Mouse (Mus musculus): ENCODE measurements around the gene Scn3b.

The Scn3b gene

DNA sequence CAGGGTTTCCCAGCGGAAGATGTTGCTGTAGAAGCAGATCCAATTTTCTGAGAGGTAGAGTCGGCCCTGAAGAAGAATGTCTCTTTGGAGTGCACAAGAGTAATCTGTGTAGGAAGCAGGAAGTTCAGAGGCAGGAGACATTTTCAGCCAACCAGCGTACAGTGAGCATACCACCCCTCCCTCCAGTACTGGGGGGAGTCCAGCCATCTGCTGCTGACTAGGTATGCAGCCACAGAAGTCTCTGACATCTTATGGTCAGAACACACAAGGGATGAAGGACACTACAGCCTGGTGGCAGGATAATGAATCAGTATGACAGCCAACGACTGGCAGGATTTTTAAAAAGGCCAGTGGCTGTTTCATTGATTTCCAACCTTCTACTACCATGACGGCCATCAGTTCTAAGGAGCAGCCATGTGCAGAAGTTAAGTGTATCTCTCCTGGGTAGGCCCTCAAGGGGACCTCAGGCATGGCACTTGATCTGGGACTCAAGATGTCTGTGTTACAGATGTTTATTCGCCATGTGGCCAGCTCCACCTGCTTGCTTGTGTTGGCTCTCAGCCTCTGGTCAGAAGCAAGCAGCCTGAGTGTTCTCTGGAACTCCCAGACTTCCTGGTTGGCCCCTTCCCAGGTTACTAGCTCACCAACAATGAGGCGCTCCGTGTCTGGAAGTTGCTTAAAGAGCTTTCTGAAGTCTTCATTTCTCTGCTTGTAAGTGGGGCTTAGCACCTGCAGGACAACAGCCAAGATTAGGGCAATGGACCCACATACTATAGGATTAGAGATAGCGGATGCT, 48.0 kb downstream of the Scn3b start:
- no peak for DNase-seq (ENCODE audit: low spot score in 2 of 2)

DNA sequence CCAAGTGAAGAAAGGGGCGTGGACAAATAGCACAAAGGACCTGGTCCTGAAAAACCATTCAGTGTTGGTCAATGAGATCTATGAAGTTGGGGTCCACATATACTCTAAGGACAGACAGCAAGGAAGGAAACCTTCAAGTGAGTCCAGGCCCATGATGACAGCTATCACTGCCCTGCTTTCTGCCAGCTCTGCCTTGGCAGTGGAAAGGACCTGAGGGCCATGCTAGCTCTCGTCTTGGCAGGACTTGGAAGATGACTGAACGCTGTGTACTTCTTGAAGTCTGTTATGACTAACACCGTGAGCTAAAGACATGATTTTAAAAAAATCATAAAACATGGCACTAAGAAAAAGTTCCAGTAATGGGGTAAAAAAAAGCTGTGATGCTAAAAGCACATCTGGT, 48.7 kb downstream of the Scn3b start:
- no peak for DNase-seq (ENCODE audit: low spot score in 2 of 2)

DNA sequence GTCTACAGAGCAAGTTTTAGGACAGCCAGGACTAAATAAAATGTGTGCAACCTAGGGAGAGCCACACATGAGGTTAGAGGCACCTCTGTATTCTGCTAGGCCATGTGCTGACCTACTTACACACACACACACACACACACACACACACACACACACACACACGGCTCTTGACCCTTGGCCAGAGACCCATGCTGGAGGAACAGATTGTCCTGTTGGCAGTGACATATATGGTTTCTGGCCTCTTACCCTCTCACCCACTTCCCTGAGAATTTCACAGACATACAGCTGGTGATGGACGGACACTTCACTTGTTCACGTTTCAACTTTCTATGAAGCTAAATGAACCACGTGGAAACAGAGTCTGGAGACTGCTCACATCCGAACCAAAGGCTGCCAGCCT, 49.8 kb downstream of the Scn3b start:
- no peak for DNase-seq (ENCODE audit: low spot score in 2 of 2)

DNA sequence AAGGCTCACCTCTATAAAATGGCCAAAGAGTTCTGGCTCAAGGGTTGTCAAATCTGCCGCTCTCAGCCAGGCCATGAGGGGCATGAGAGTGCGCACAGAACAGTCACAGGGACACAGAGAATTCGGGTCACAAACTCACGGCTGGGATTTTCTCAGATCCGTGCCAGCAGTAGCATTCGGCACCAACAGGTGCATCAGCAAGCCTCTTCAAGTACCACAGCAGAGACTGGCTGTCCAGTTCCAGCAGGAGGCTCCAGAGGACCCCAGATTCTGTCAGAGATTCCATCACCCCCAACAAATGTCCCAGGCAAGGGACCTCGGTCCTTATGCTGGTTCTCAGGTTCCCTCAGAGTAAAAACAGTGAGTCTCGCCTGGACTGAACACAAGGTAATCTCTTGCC, 51.4 kb downstream of the Scn3b start:
- DNase-seq (ENCODE audit: low spot score in 2 of 2) = no peak

DNA sequence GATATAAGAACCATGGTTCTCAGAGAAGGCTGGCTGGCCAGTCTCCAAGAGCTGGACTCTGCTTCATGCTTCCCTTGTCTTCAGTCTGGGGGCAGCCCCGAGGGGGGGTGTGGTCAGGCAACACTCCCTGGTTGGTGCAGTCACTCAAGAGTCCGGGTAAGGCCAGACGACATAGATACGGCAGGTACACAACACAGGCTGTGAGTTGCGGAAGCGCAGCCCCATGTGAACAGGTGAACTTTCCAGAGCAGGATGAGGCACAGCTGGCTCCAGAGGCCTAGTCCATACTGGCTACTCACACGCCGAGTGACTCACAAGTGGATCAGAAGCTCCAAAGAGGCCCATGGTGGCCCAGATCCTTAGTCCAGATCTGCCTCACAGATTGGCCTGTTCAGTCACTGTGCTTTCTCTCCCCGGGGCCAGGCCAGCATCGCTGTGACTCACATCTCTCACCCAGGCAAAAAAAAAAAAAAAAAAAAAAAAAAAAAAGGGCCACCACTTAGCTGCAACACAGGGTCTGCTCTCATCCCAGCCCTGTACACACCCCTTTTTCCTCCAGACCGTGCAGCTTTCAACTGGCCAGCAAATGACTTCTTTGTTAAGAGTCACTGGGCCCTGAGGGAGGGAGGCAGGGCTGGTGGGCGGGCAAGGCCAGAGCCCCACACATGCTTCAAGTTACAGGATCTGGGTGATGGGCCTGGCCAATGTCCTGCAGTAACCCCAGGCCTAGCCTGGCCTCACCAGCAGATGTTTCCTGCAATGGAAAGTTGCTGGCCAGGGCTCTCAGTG, 52.1 kb downstream of the Scn3b start:
- no peak for DNase-seq (ENCODE audit: low spot score in 2 of 2)

DNA sequence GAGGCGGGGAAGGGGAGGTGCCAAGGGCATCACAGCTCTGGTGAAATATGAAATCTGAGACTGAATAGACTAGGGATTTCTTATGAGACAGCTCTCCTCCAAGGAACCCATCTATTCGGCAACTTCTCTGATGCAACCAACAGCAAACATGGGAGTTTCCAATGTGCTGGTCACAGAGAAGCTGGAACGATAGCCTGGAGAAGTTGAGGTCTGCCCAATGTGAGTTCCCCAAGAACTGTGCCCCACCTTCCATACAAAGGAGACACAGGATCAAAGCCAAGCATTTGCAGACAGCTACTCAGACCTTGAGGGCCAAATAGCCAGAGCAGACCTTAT, 52.6 kb downstream of the Scn3b start:
- no peak for DNase-seq (ENCODE audit: low spot score in 2 of 2)

DNA sequence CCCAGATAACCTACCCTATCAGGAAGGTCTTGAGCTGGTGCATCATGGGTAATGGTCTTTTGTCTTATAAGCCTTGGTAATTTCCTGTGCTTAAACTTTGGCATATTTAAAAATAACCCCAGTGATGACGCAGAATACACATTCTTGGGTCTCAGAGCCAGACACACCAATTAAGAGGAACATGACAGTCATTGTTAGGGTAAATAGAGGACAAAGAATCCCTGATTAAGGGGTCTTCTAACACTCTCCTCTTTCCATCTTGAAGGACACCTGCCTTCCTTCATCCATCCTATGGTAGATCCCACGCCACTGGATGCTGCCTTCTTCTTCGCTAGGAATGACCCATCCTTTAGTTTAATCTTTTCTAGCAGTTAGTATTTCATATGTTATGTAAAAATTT, 53.4 kb downstream of the Scn3b start:
- DNase-seq (ENCODE audit: low spot score in 2 of 2) = no peak

DNA sequence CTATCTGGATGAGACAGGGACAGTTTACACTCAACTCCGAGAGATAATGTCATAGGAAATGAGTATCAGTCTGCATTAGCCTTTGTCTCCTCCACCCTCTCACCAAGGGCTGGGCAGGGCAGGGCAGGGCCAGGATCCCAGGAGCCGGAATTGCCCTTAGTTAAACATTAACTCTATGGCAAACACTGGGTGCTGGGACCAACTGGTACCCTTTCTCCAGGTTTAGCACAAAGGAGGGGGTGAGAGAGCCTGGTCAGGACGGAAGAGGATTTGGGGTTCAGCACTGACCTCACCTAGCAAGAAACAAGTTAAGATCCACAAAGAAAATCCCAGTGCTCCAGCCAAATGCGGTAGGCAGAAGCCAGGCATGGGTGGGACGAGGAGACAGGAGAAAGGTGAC, 54.2 kb downstream of the Scn3b start:
- DNase-seq (ENCODE audit: low spot score in 2 of 2) = no peak

DNA sequence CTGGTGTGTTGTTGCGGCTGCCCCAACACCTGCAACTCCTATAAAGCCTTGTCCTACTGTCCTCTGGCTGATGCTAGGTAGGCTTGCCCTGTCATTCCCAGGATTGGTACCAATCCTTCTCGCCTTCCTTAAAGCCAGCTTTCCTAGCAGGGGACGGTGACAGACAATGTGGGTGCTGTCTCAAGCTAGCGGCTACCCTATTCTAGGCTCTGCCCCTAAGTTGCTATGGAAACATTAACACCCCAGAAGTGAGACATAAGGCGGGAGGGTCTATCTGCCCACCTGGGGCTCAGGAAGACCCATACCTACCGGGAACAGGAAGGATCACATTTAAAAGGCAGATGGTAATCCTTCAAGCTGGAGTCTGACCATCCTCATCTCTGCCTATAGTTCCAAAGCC, 54.8 kb downstream of the Scn3b start:
- no peak for DNase-seq (ENCODE audit: low spot score in 2 of 2)

DNA sequence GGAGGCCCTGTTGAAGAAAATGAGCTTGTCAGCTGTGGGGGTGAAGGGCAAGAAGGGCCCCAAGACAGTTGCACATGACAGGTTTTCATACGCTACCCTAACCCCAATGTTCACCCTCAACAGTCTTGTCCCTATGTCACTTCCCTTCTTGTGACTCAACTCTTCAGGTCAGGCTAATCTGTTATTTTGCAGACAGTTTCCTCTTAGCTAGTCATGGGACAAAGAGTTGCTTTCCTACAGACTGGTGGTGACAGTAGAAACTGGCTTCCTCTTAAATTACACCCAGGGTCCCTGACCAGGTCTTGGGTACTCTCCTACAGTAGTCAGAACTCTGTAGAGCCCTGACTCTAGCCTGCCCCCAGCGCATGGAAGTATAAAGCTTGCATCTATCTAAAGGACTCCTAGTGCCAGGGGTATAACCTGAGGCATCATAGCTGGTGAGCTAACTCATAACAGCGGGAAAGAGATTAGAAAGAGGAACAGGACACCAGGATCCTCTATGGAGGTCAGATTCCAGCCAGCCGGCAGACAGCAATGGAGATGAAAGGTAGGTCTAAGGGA, 55.3 kb downstream of the Scn3b start:
- DNase-seq (ENCODE audit: low spot score in 2 of 2) = no peak

DNA sequence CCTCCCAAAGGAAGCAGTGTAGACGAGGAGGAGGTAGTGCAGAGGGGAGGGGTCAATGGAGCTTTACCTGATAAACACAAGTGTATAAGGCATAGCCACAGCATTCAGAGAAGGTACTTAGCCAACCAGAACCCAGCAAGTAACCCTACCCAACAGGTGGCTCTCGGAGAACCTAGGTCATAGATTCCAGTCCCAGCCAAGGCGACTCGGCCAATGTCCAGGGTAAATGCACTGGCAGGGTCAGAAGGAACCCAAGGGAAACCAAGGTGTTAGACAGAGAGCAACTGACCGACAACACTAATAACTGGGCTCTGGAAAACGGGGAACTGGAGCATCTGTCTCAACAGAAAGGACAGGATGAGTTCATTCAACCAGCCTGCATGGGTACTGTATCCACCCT, 55.8 kb downstream of the Scn3b start:
- no peak for DNase-seq (ENCODE audit: low spot score in 2 of 2)

DNA sequence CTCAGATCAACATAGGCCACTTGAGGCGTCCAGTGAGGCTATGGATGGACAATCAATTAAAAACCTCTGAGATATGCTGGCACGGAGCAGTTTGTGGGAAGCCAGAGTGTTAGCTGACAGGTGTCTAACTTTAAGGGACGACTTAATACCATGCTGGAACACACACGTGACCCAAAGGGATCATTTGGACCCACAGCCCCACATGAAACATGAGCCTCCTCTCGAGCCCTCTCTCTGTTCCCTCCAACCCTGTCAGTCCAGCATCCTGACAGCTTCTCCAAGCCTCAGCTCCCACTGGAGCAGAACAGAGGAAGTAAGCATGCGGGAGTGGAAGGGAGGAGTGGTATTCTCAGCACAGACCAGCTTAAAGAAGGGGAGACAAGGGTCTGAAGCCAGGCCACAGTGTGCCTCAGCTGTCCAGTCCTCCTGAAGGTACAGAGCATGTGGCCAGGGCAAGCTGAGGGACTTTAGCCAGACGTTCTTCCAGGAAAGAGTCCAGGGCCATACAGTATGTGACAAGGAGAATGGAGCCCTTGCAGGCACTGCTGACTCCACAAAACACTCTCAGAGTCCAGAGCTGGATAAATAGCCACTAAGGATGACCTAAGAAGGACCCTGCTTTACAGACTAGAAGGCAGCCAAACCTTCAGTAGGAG, 57.4 kb downstream of the Scn3b start:
- no peak for DNase-seq (ENCODE audit: low spot score in 2 of 2)

DNA sequence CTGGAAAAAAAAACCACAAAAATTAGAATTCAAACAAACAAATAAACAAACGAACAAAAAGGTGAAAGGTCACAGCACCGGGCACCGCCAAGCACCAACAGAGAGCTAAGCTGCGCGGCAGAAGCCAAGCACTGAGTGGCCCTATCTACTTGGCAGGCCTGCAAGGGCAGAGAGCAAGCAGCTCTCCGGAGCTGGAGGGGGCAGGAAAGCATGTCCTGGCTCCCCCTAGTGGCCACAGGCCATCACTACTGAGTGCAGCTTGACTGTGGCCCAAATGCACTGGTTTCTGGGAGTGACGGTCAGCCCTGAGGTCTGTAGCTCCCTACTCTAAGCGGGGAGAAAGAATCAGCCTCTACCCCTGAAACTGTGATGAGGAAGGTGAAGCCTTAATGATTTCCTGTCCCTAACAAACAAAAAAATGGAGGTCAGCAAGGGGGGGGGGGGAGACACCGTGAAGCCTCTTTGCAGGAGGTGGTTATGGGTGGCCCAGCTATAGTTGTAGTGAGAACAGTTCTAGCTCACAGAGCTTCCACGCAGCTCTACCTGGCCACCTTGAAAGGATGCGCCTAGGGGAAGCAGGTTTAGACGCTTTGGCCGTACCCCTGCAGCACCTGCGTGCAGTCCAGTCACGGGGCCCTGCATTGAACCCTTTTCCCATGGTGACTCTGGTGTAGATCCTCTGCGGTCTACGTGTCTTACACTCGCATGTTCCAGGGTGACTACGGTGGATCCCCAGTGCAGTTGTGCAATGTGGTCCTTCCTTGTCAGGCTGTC, 61.8 kb downstream of the Scn3b start:
- DNase-seq (ENCODE audit: low spot score in 2 of 2) = peak; percentile 81

DNA sequence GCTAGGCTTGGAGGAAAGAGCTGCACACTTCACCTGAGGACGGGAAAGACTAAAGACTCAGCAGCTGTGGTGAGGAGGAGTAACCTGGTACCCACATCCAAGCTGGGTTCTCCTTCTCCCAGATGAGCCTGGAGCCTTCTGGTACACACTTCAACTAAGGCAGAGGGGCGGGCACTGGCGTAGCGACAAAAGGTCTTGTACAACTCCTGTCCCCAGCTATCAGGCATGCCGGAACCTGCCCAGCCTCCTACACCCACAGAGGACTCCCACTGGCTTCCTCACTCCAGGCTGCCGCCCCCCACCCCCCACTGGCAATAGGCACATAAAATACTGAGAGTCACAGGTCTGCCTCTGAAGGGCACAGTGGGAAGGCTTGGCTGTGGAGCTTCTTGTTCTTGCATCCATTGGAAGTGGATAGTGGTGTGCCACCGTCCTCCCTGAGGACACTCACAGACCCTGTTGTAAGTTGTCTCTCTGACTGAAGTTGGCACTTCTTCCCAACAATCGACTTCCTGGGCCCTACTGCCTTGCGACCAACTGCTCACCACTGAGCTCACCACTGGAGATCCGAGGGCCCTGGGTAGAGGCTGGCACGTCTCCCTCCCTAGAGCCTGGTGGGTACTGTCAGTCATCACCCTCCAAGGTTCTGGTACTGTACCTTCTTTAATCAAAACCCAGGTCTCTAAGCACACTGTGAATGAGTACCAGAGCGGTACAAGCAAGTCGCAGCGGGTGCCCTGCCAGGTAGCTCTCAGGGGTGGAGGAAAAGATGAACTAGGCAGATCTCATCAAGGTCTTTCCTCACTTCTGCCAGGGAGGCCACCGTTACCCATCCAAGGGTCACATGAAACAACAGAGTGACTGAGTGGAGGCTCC, 62.6 kb downstream of the Scn3b start:
- DNase-seq (ENCODE audit: low spot score in 2 of 2) = no peak

DNA sequence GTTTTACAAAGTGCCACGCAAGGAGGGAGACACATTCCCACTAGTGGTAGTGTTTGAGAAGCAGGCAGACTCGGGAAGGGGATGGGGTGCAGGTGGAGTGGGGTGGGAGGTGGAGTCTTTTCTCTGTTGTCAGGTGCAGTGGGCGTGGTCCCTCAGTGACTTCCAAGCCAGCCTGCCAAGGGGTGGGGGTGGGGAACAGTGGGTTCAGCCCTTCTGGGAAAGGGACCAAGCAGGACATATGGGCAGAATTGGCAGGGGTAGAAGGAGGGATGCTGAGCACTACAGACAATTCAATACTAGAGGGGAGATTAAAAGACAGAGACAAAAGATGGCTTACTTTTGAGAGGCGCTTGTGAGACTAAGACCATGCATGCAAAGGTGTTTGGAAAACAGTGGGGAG, 63.3 kb downstream of the Scn3b start:
- DNase-seq (ENCODE audit: low spot score in 2 of 2) = no peak

DNA sequence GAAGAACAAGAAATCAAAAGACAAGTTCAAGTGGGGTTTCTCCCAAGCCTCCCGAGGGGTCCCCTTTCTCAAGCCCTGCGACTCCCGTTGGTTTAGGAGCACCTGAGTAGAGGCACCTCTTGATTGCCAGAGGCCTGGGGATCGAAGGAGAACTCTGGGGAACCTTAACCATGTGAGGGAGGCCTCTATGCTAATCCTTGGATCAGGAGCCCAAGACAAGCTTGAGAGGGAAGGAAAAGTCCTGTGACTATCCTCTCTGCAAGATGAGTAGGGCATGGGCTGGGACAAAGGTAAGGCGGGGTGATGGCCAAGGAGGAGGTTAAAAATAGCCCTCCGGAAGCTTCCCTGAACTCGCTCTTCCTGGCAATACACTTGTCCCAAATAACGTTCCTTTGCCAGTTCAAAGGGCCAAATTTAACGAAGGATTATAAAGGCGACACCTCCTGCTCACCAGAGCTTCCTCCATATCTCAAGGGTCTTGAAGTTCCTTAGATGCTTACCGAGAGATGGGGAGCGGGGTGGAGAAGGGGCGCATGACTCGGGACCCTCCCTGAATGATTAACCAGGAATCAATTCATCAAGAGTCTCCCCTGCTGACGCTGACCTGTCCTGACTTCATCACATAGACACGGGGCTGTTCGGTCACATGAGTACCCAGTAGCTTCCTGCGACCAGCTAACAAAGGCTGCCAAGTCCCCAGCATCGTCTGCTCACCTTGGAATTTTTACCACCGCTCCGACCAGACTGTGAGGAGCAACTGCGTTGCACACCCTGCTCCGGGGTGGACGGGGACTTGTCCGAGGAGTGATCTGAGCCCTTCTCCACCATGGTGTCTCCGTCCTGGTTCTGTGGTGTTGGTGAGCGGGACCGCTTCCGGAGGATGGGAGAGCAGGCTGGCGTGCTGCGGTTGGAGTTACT, 64.0 kb downstream of the Scn3b start:
- no peak for DNase-seq (ENCODE audit: low spot score in 2 of 2)

DNA sequence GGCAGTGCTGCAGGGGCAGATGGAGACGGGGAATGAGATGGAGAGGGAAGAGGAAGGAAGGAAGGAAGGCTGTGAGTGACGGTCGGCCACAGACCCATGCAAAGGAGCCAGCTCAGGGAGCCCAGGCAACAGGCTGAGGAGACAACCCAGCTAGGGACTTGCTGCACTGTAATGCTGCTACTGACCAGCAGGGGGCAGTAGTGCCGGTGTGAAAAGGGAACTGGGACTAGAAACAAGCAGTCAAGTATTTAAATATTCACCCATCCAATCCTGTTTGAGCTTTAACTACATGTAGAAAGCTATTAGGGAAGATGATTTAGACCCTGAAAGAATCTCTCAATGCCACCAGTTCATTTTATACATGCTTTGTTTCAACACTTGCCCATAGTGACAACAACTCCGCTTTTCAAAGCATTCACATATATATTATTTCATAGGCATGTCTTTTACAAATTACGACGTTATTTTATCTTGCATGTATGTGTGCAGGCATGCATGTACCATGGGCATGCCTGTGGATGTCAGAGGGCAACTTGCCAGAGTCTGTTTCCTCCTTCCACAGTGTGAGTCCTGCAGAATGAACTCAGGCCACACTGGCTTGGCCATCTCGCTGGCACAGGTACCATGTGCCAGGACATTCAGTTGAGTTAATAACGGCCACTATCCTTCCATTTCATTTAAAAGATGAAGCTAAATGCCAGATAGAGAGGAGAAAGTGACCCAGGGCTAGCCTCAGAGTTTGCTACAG, 64.8 kb downstream of the Scn3b start:
- DNase-seq (ENCODE audit: low spot score in 2 of 2) = no peak

DNA sequence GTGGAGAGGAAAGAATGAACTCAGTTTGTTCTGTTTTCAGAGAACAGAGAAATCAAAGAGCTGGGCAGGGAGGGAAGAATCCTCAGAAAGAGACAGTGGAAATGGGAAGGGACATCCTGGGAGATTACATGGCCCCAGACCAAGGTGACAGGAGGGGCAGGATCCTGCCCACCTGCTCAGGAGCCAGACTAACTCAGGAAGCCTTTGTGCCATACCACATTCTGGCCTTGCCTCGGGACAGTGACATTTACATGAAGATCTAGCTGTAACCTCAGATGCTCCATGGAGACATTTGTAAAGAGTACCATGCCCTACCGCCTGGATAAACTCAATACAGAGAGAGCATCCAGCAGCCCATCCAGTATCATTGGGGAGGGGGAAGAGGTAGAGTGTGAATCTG, 65.6 kb downstream of the Scn3b start:
- DNase-seq (ENCODE audit: low spot score in 2 of 2) = no peak

DNA sequence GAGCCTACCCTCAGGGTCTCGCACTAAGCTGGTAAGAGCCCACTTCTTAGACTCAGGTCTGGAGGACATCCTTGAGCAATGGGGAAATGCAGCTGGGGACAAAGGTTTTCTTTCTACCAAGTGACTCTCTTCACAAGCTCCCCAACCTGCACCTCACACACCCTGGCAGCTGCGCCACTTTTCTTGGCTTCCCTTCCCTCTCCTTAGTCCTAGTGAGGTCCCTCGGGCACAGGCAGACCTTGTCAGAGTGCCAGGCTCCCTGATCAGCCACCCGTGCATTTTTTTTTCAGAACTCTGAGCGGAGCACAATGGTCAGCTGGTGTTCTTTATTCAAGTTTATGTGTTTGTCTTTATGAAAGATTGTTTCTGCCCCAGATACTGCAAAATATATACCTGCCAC, 67.7 kb downstream of the Scn3b start:
- no peak for DNase-seq (ENCODE audit: low spot score in 2 of 2)
